Mouse (Mus musculus) left cerebral cortex, adult 8-10 months (tissue): ENCODE results near the gene 9530003J23Rik. TPM values are rescaled to one million over a fixed set of nuclear protein-coding genes. Genes with fewer than 3 reads are reported as not detected.
"Not testable (repeated sequence)": the region's sequence is repeated elsewhere in the genome, so short reads cannot be mapped to it uniquely, and the experiment has no call there.

Source experiments
- DNase-seq, 2 experiments: peaks; one replicate each; pipeline ENCODE4 v3.0.0; 2022; ENCODE audit warnings: low spot score in 2 of 2
- total RNA-seq, 4 experiments: library from RNA; stranded (reverse); gene quantifications; 2 replicates each; pipeline ENCODE4 v1.2.4; 2022

9530003J23Rik gene
- not detected for total RNA-seq

GRCm38 (mm10) chr10:117238603-117239002, at the start of gene 9530003J23Rik:
Gene 9530003J23Rik (minus strand): TSS chr10:117238703.
- no peak for DNase-seq

- DNase-seq: no peak
Measured at GRCm38 (mm10) chr10:117287226-117287850, 48.8 kb upstream of the 9530003J23Rik start.

GRCm38 (mm10) chr10:117286366-117286970, 48.0 kb upstream of the 9530003J23Rik start:
- no peak for DNase-seq

GRCm38 (mm10) chr10:117285584-117285983, 47.1 kb upstream of the 9530003J23Rik start:
- DNase-seq: not testable (repeated sequence)

GRCm38 (mm10) chr10:117284578-117285520, 46.3 kb upstream of the 9530003J23Rik start:
- no peak for DNase-seq

GRCm38 (mm10) chr10:117283871-117284577, 45.5 kb upstream of the 9530003J23Rik start:
- DNase-seq: no peak

GRCm38 (mm10) chr10:117283196-117283595, 44.7 kb upstream of the 9530003J23Rik start:
- DNase-seq: not testable (repeated sequence)

GRCm38 (mm10) chr10:117282551-117282950, 44.0 kb upstream of the 9530003J23Rik start:
- no peak for DNase-seq

GRCm38 (mm10) chr10:117282049-117282448, 43.5 kb upstream of the 9530003J23Rik start, which contains the start of gene Lyz2:
Gene Lyz2 (minus strand): TSS chr10:117282321.
- DNase-seq: no peak

GRCm38 (mm10) chr10:117281381-117281920, 42.9 kb upstream of the 9530003J23Rik start:
- DNase-seq: no peak

- no peak for DNase-seq
Measured at GRCm38 (mm10) chr10:117280000-117280399, 41.5 kb upstream of the 9530003J23Rik start.

GRCm38 (mm10) chr10:117278510-117278909, 40.0 kb upstream of the 9530003J23Rik start:
- not testable (repeated sequence) for DNase-seq

GRCm38 (mm10) chr10:117277779-117278178, 39.3 kb upstream of the 9530003J23Rik start:
- not testable (repeated sequence) for DNase-seq

- DNase-seq: no peak
Measured at GRCm38 (mm10) chr10:117275681-117276369, 37.3 kb upstream of the 9530003J23Rik start.

- not testable (repeated sequence) for DNase-seq
Measured at GRCm38 (mm10) chr10:117274645-117275044, 36.1 kb upstream of the 9530003J23Rik start.

- no peak for DNase-seq
Measured at GRCm38 (mm10) chr10:117272023-117272422, 33.5 kb upstream of the 9530003J23Rik start.

GRCm38 (mm10) chr10:117259870-117260269, 21.4 kb upstream of the 9530003J23Rik start:
- DNase-seq: no peak

- DNase-seq: no peak
Measured at GRCm38 (mm10) chr10:117235866-117236265, 2.6 kb downstream of the 9530003J23Rik start.

GRCm38 (mm10) chr10:117234825-117235224, 3.7 kb downstream of the 9530003J23Rik start:
- DNase-seq: no peak

- DNase-seq: no peak
Measured at GRCm38 (mm10) chr10:117229826-117230225, 8.7 kb downstream of the 9530003J23Rik start.
